Mouse (Mus musculus): ENCODE data around the gene Elp4.
A peak's percentile ranks its signal among the peaks of the same experiment; 100 is the strongest.

The Elp4 gene

GRCm38 (mm10) chr2:105726657-105727056 lies 177.7 kb downstream of the Elp4 start:
- no peak for DNase-seq (ENCODE audit: low read depth, low spot score)

- DNase-seq (ENCODE audit: low read depth, low spot score), result no peak
Measured at GRCm38 (mm10) chr2:105715409-105716115, 188.8 kb downstream of the Elp4 start.

GRCm38 (mm10) chr2:105710511-105710910 lies 193.9 kb downstream of the Elp4 start:
- no peak for DNase-seq (ENCODE audit: low read depth, low spot score)

- DNase-seq (ENCODE audit: low read depth, low spot score), result no peak
Measured at GRCm38 (mm10) chr2:105709126-105709525, 195.2 kb downstream of the Elp4 start.

- no peak for DNase-seq (ENCODE audit: low read depth, low spot score)
Measured at GRCm38 (mm10) chr2:105705320-105705719, 199.0 kb downstream of the Elp4 start.

GRCm38 (mm10) chr2:105702586-105702985 lies 201.8 kb downstream of the Elp4 start:
- DNase-seq (ENCODE audit: low read depth, low spot score), result no peak

- DNase-seq (ENCODE audit: low read depth, low spot score), result no peak
Measured at GRCm38 (mm10) chr2:105701781-105702180, 202.6 kb downstream of the Elp4 start.

- DNase-seq (ENCODE audit: low read depth, low spot score), result no peak
Measured at GRCm38 (mm10) chr2:105698631-105699030, 205.7 kb downstream of the Elp4 start.

GRCm38 (mm10) chr2:105697741-105698140 lies 206.6 kb downstream of the Elp4 start:
- DNase-seq (ENCODE audit: low read depth, low spot score), result no peak

GRCm38 (mm10) chr2:105691296-105691695 lies 213.1 kb downstream of the Elp4 start:
- peak; percentile 93 for DNase-seq (ENCODE audit: low read depth, low spot score)

- DNase-seq (ENCODE audit: low read depth, low spot score), result peak; percentile 38
Measured at GRCm38 (mm10) chr2:105689771-105690639, 214.4 kb downstream of the Elp4 start.

GRCm38 (mm10) chr2:105689304-105689770 lies 215.0 kb downstream of the Elp4 start:
- peak; percentile 24 for DNase-seq (ENCODE audit: low read depth, low spot score)

GRCm38 (mm10) chr2:105688436-105689303 lies 215.7 kb downstream of the Elp4 start:
- DNase-seq (ENCODE audit: low read depth, low spot score), result peak; percentile 62

- no peak for DNase-seq (ENCODE audit: low read depth, low spot score)
Measured at GRCm38 (mm10) chr2:105688011-105688410, 216.4 kb downstream of the Elp4 start.

- peak; percentile 58 for DNase-seq (ENCODE audit: low read depth, low spot score)
Measured at GRCm38 (mm10) chr2:105687317-105687991, 216.9 kb downstream of the Elp4 start.

GRCm38 (mm10) chr2:105686363-105687316 lies 217.7 kb downstream of the Elp4 start:
- no peak for DNase-seq (ENCODE audit: low read depth, low spot score)

- no peak for DNase-seq (ENCODE audit: low read depth, low spot score)
Measured at GRCm38 (mm10) chr2:105685651-105686050, 218.7 kb downstream of the Elp4 start.

- no peak for DNase-seq (ENCODE audit: low read depth, low spot score)
Measured at GRCm38 (mm10) chr2:105684991-105685650, 219.2 kb downstream of the Elp4 start.

- peak; percentile 44 for DNase-seq (ENCODE audit: low read depth, low spot score)
Measured at GRCm38 (mm10) chr2:105683771-105684410, 220.5 kb downstream of the Elp4 start.

All from R1 (cell line).